Mouse (Mus musculus) gastrocnemius, postnatal 14 days (tissue): ENCODE measurements around the gene Mical2. TPM values are rescaled to one million over a fixed set of nuclear protein-coding genes. Genes with fewer than 3 reads are reported as not detected.

Source experiments
- DNase-seq: peaks from one replicate; pipeline ENCODE4 v3.0.0; 2021; ENCODE audit warnings: mixed read lengths
- intact Hi-C: fragments of 180-260 bp; cut with DNase I; formaldehyde crosslinking; loops from one replicate; pipeline ENCODE4 v1.15.1; 2025; ENCODE audit warnings: low total_unique reads
- total RNA-seq, 2 experiments: library from RNA; stranded (reverse); gene quantifications; 2 replicates each; pipeline ENCODE4 v1.2.3; 2021

Mical2 gene
- total RNA-seq, 2 experiments from 2014 or later: 86.4 to 106 TPM

DNA sequence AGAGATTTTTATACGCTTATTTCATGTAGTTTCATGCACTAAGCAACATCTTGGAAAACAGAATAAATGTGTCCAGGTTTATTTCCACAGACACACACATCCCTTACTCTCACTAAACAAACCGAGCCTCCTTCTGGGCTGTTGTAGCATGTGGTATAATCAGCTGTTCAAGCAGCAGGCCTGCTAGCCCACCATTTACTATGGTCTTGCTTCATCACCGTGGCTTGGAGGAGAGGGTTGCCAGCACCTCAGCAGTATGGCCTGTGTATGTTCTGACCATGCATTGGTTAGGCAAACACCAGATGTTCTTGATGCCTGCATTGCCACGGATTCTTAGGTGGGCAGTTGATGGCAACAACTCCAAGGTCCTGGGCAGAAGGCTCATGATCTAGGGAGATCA, 232.3 kb downstream of the Mical2 start:
- intact Hi-C loops: no loop called here
- DNase-seq: no peak

DNA sequence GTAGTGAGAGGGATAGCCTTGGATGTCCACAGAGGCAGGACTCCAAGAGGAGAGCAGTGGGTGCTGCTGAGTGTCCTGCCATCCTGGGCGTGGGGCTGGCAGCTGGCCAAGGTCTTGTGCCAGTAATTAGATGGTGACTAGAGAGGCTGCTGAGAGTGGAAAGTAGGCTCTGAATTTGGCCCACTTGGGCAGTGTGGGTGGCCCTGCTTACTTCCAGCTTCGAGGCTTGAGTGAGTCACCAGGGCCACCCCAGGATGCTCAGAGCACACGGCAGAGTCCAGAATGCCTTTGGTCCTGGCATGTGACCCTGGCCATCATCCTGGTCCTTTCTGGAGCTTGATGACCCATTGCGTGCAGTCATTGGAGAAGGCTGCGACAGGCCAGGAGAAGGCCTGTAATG, 232.8 kb downstream of the Mical2 start:
- peak; percentile 50 for DNase-seq
- intact Hi-C loops: no loop called here

Other genes starting within 250 kb of the Mical2 start
- 100 to 1,000 TPM; 123 to 126 TPM for gene Usp47, start 202.4 kb upstream of the Mical2 start, total RNA-seq
- 1 to 10 TPM; 5.1 to 6.8 TPM for gene Dkk3, start 66.8 kb upstream of the Mical2 start, total RNA-seq
- gene Parva, start 201.6 kb downstream of the Mical2 start, total RNA-seq: 10 to 100 TPM; 36.1 to 41.5 TPM